Mouse (Mus musculus) adrenal gland, adult 2 months (tissue): Measurements from ENCODE around the gene Ufc1. TPM values are rescaled to one million over a fixed set of nuclear protein-coding genes. Genes with fewer than 3 reads are reported as not detected.
A peak's percentile ranks its signal among the peaks of the same experiment; 100 is the strongest.

Experiments
- DNase-seq: peaks from one replicate; pipeline ENCODE4 v3.0.0; 2021
- polyA plus RNA-seq: library from polyadenylated mRNA; depleted of rRNA; stranded (reverse); fragments of >200 nt; gene quantifications from 2 replicates; pipeline ENCODE4 v1.2.3, GENCODE M21; 2012
- total RNA-seq, 2 experiments: library from RNA; stranded (reverse); gene quantifications; 2 replicates each; pipeline ENCODE4 v1.2.3; 2021

Gene Ufc1
- total and polyA plus RNA-seq, 3 experiments, result 19.9 to 170 (median 121) TPM

DNA sequence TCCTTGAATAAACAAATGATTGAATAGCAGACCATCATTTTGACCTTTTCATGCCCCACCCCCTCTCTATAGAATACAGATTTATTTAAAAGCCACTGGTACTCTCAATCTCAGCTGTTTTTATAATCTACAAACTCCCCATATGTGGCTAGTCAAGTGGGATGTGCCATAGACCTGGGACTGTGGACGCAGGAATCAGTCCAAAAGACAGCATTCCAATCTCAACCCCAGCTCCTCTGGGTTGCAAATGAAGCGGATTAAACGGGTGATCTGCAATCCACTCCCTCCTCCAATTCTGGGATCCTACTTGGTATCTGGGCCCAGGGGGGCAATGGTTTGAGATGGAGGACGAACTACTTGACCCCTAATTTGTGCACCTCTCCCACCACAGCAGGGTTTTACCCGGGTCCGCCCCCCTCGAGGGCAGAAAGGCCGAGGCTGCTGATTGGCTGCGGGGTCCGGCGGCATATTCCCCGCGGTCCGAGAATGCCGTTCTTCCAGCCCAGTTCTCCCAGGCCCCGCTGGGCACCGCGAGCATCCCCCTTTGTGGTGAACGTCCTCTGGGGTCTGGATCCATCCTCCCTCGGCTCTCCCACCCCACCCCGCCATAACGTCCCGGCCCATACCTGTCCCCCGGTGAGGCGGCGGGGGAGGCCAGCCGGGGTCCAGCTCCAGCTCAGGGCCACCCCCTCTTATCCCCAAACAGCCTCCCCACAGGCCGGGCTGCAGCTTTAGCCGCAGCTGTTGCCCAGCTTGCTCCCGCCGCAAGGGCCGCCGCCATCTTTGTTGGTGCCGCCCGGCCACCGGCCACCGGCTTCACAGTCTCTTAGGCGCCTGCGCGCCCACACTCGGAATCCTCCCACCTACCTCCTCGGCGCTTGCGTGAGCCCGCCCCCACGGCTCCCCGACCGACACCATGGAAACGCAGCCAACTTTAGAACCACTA is 7.4 kb downstream of the Ufc1 start, which contains the start of gene Usp21:
Gene Usp21, minus strand, starts transcription at position 856 of the 946 bp plus-strand sequence.
- DNase-seq, result peak; percentile 97

- DNase-seq, result no peak
Measured at GRCm38 (mm10) chr1:171286517-171286916, 8.3 kb downstream of the Ufc1 start.

DNA sequence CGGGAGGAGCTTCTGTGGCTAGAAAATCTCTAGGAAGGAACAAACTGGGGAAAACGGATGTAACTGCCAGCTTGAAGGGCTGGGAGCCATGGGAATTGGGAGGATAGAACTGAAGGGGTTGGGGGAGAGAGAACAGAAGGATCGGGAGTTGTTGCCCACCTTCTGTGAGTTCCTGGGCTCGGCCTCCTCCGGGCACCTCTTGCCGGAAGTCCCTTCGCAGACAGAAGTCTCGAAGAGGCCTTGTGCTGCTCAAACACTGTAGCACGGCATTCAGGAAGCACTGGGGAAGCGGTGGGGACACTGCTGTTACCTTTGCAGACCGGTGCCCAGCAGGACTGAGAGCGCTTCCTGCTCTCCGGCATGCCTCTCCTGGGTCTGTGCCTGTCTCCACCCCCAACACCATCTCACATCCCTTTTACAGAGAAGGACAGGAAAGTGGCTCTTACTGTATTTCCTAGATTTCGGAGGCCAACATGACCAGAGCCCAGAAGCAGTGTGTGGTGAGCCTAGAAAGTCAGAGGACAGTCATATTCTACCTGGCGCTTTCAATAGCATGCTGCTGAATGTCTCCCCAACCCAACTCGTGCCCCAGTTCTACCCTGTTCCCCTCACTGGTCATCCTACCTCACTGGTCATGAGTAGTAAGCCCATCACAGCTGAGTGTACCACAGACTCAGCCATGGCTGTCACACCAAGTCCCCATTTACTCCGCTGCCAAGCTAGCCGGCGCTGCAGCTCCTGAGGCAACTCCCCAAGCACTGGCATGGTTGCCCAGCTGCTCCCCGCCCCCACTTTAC is 9.5 kb downstream of the Ufc1 start:
- no peak for DNase-seq

DNA sequence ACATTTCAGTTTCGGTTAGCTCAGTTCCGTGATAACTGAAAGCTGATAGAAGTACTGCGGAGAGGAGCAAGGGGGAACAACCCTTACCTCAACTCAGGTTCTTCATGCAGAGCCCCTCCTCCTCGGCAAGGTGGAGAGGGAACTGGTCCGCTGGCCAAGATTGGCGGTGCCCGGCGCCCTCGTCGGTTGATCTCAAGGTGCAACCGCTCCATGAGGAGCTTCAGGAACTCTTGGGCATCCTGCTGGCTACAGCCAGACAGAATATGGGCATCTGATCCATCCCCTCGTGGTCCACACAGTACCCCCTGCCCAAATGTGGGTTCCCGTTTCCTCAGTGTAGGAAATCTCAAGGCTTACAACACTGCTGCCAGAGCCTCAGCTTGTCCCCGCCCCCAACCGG is 10.3 kb downstream of the Ufc1 start:
- no peak for DNase-seq

DNA sequence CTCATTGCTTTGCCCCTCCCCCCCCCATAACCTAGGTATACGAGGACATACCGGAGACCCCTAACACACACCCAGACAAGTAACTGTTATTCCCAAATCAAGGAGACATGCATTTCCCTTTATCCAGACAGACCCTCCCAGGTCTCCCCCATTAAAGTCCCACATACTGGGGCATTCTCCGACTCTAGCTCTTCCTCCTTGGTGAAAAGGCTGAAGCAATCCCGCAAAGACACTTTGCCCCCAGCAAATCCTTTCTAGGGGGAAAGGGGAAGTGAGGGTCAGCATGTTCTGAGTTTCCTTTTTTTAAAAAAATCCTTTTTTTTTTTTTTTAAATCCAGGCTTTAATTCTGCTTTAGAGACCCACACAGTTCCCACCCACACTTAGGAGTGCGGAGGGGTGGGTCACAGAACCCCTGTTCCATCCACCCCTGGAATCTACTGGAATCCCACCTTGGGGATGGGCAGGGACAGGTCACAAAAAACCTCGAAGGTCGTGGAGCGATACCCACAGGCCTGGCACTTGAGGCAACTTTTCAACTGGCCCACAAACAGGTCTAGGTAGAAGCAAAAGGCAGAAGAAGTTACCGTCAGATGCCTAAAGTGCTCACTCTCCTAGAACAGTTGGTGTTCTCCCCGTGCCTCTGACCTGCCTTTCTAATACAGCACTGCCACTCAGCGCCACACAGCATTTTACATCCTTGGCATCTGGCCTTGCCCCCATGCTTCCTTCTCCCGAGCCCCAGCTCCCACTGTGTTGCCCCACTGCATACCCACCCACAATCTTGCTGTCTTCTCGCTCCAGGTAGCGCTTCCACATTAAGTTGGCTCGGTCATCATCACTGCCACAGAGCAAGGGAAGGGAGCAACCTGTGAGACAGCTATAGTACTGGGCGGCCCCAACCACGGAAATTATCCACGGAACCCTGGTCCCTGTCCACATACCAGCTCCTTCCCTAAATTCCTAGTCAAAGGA is 11.3 kb downstream of the Ufc1 start:
- no peak for DNase-seq

GRCm38 (mm10) chr1:171282086-171282805 is 12.6 kb downstream of the Ufc1 start:
- DNase-seq, result no peak

DNA sequence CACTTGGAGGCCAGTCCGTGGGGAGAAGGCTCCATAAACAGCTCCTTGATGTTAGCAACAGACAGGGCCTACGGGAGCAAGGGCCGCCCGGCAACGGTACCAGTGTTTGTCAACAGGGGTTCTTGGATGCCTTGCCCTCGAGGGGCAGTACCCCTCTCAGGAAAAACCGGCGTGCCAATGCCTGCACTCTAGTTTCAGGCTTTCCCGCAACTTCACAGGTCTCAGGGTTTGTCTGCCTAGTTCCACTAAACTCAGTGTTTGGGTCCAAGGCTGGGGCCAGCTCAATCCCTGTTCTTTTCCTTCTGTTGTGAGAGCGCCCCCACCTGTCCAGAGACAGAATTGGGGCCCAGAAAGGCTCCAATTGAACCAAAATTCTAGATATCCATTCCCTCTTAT is 13.3 kb downstream of the Ufc1 start:
- DNase-seq, result peak; percentile 90

DNA sequence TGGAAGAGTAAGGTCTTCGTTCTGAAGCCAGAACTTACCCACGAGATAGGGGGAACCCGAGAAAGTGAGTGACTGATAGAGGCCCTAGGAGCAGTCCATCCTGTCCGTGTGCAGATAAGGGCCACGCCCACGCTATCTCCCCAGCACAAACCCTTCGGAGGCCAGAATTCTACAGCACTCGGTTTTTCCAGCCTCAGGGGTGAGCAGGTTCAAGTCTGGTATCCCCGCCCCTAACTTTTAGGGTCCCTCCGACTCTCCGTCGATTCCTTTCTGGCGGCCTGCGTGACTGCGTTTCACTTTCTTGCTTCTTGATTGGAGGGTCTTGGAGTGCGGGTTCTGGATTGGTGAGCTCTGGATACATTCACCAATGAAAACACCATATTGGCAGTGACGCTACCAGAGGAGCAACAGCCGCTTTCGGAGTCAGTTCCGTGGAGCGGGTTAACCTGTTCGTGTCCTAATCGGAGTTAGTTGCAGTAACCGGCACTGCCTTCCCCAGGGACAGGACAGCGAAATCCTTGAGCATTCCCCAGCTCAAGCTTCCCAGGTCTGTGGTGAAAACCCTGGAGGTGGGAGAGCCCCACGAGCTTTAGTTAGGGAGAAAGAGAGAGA is 13.8 kb downstream of the Ufc1 start, which contains the start of gene Ppox:
Gene Ppox, minus strand, starts transcription at position 271 of the 612 bp plus-strand sequence.
- peak; percentile 95 for DNase-seq

- DNase-seq, result no peak
Measured at GRCm38 (mm10) chr1:171280250-171280915, 14.4 kb downstream of the Ufc1 start.

GRCm38 (mm10) chr1:171279721-171280120 is 15.1 kb downstream of the Ufc1 start:
- no peak for DNase-seq

GRCm38 (mm10) chr1:171279012-171279705 is 15.7 kb downstream of the Ufc1 start:
- no peak for DNase-seq

GRCm38 (mm10) chr1:171278436-171278835 is 16.4 kb downstream of the Ufc1 start:
- DNase-seq, result no peak

- no peak for DNase-seq
Measured at GRCm38 (mm10) chr1:171277736-171278135, 17.1 kb downstream of the Ufc1 start.

DNA sequence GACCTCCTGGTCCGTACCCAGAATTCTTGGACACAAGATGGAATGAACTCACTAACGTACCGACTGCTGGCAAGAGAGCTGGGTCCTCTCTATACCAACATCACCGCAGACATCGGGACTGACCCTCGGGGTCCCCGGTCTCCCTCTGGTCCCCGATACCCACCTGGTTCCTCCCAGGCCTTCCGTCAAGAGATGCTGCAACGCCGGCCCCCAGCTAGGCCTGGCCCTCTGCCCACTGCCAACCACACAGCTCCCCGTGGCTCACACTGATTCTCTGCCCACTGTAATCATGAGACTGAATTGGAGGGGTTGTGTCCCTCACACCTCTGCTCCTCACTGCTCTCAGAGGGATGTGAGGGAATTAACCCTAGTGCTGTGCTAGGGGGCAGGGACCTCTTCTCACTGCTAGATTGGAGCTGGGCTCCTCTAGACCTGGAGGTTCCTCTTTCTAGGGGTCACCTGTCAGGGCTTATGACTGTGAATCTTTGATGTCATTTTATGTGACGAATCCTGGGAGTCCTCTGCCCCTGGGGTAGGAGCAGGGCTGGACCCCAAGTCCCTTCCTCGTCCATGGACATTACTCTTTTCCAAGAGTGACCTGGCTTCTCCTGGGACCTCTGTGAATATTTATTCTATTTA is 18.6 kb downstream of the Ufc1 start:
- no peak for DNase-seq

DNA sequence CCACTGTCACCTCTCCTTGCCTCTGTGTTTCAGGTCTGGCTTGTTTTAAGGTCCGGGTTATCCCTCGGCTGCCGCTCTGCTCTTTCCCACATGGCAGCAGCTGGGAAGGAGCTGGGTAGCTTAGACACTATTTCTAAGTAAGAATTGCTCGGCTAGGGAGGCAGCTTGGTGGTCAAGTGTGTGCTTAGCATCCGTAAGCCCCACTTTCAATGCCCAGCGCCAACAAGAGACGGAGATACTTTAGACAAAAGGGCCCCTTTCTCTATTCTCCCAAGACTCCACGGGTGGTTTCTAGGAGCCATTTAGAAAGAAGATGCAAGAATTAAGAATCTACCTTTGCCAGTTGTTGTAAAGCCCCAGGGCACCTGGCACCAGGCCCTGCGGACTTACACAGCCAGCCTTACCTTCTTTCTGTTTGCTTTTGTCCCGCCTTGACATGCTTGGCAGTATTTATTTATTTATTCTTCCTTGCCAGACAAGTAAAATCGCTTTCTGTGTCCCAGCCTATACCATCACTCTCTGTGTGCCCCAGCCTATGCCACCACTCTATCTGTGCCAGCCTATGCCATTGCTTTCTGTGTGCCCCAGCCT is 19.6 kb downstream of the Ufc1 start:
- DNase-seq, result no peak

GRCm38 (mm10) chr1:171274171-171274570 is 20.7 kb downstream of the Ufc1 start:
- DNase-seq, result no peak

DNA sequence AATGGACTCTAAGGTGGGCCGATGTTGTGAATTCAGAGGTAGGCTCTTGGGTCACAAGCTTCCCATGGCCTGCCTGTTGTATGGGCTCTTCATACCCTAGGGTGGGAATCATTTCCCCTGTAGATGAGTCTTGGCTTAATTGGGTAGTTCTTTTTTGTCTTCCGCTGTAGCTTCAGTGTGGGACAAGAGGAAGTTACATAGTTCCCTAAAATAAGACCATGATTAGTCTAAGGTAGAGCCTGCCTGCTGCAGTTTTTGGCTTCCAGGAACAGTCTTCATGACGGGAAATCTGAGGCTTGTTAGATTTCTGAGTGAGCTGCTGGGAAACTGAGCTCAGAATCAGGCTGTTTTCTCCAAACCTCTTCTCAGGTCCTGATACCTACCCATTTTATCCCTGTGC is 22.7 kb downstream of the Ufc1 start:
- DNase-seq, result no peak

DNA sequence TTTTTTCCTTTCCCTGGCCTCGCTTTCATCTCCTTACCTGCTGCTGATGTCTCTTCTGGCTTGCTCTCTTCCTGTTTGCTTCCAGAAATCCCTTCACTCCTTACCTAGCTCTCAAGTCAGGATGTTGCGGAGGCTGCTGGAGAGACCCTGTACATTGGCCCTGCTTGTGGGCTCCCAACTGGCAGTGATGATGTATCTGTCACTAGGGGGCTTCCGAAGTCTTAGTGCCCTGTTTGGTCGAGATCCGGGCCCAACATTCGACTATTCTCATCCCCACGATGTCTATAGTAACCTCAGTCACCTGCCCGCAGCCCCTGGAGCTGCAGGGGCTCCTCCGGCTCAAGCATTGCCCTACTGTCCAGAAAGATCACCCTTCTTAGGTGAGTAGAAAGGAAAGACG is 23.2 kb downstream of the Ufc1 start:
- DNase-seq, result no peak
